Mouse (Mus musculus): ENCODE measurements at regions not wholly inside any gene's neighbourhood (a gene's known extent, or its start where the extent isn't known, plus 50 kb on each side); places are given as distances from the start of the nearest gene placed in this dataset.

GRCm38 (mm10) chr10:106417156-106417555, 53.0 kb upstream of the Ppfia2 start:
- no peak for DNase-seq (ENCODE audit: low spot score)
